Mouse (Mus musculus): ENCODE results near the gene Rhoh.

- TF ChIP-seq CTCF (IDR thresholded peaks at IDR 0.05; ENCODE audit: control insufficient read depth, insufficient read depth, insufficient replicate concordance, low read depth, low read length), result no peak
- no peak for TF ChIP-seq POLR2A (IDR thresholded peaks at IDR 0.05; ENCODE audit: control insufficient read depth, low read depth, low read length)
These were observed 27.1 kb upstream of the Rhoh start for GRCm38 (mm10) chr5:65833766-65834498.
